Mouse (Mus musculus) myocyte (in vitro differentiated cells): ENCODE data around the gene Nedd9. TPM values are rescaled to one million over a fixed set of nuclear protein-coding genes. Genes with fewer than 3 reads are reported as not detected.

Experiments
- H3K27me3 ChIP-seq: one replicate; pipeline ENCODE4 v1.6.1; 2011; ENCODE audit not compliant: control insufficient read depth, insufficient read depth, insufficient read length
- H3K36me3 ChIP-seq: one replicate; pipeline ENCODE4 v1.6.1; 2011; ENCODE audit not compliant: control insufficient read depth, insufficient read depth
- H3K4me2 ChIP-seq: one replicate; pipeline ENCODE4 v1.6.1; 2011; ENCODE audit warnings: low read depth, control low read depth
- H3K4me3 ChIP-seq: one replicate; pipeline ENCODE4 v1.5.1; 2011; ENCODE audit warnings: mild to moderate bottlenecking, control low read depth, moderate library complexity
- H3K79me2 ChIP-seq: one replicate; pipeline ENCODE4 v1.6.1; 2011; ENCODE audit not compliant: control insufficient read depth, insufficient read depth
- H3ac ChIP-seq: one replicate; pipeline ENCODE4 v1.6.1; 2011; ENCODE audit not compliant: control insufficient read depth, insufficient read length
- CEBPB ChIP-seq: IDR thresholded peaks from 2 replicates; pipeline ENCODE4 v1.6.1; 2011; ENCODE audit warnings: mild to moderate bottlenecking, moderate library complexity; ENCODE audit not compliant: poor library complexity, insufficient read depth, severe bottlenecking
- E2F4 ChIP-seq: IDR thresholded peaks from one replicate; pipeline ENCODE4 v1.6.1; 2011; ENCODE audit warnings: mild to moderate bottlenecking, control low read depth, moderate library complexity; ENCODE audit not compliant: insufficient read depth
- MAX ChIP-seq: IDR thresholded peaks from one replicate; pipeline ENCODE4 v1.6.1; 2011; ENCODE audit warnings: low read depth, mild to moderate bottlenecking, control low read depth
- MYOD1 ChIP-seq, 3 experiments: IDR thresholded peaks; one replicate each; pipeline ENCODE4 v1.6.1; 2011; ENCODE audit warnings: control low read depth in 2 of 3, low read depth in 2 of 3, mild to moderate bottlenecking in 2 of 3, moderate library complexity in 1 of 3; ENCODE audit not compliant: insufficient read length in 2 of 3, control insufficient read depth in 1 of 3
- MYOG ChIP-seq, 3 experiments: IDR thresholded peaks; one replicate each; pipeline ENCODE4 v1.6.1; 2011; ENCODE audit warnings: control low read depth in 2 of 3, low read depth in 2 of 3, mild to moderate bottlenecking in 2 of 3; ENCODE audit not compliant: insufficient read length in 2 of 3, control insufficient read depth in 1 of 3, insufficient read depth in 1 of 3
- POLR2A ChIP-seq: IDR thresholded peaks from one replicate; pipeline ENCODE4 v1.6.1; 2011; ENCODE audit warnings: low read depth, mild to moderate bottlenecking, control low read depth, moderate library complexity; ENCODE audit not compliant: insufficient read length
- POLR2AphosphoS2 ChIP-seq: IDR thresholded peaks from one replicate; pipeline ENCODE4 v1.6.1; 2011; ENCODE audit warnings: low read depth, control low read depth; ENCODE audit not compliant: insufficient read length
- REST ChIP-seq: IDR thresholded peaks from one replicate; pipeline ENCODE4 v1.6.1; 2011; ENCODE audit warnings: mild to moderate bottlenecking, control low read depth, moderate library complexity; ENCODE audit not compliant: insufficient read depth, insufficient read length
- SRF ChIP-seq: IDR thresholded peaks from one replicate; pipeline ENCODE4 v1.6.1; 2011; ENCODE audit warnings: low read depth; ENCODE audit not compliant: control insufficient read depth, insufficient read length
- TCF12 ChIP-seq: IDR thresholded peaks from one replicate; pipeline ENCODE4 v1.6.1; 2011; ENCODE audit warnings: mild to moderate bottlenecking, control low read depth; ENCODE audit not compliant: poor library complexity, insufficient read depth, severe bottlenecking
- TCF3 ChIP-seq: IDR thresholded peaks from one replicate; pipeline ENCODE4 v1.6.1; 2011; ENCODE audit warnings: low read depth, control low read depth; ENCODE audit not compliant: insufficient read length
- USF1 ChIP-seq: IDR thresholded peaks from one replicate; pipeline ENCODE4 v1.6.1; 2011; ENCODE audit warnings: low read depth, mild to moderate bottlenecking, control low read depth, moderate library complexity
- polyA plus RNA-seq: library from polyadenylated mRNA; unstranded; fragments of >200 nt; fragmentation: generic; extraction: Trizol; gene quantifications from one replicate; pipeline ENCODE4 v1.2.1, GENCODE M21; 2012; ENCODE audit warnings: missing spikeins

The Nedd9 gene
- polyA plus RNA-seq, 1 experiment, result 11.6 TPM

GRCm38 (mm10) chr13:41358480-41359180 lies 128.5 kb downstream of the Nedd9 start:
- H3K27me3 ChIP-seq, result no peaks in the 10 kb centered on the region
- peak overlapping the region; percentile 82 for H3K4me2 ChIP-seq
- peak overlapping the region; percentile 87 for H3K4me3 ChIP-seq
- peak overlapping the region; percentile 12 for H3ac ChIP-seq
- peaks cover 49% of the 10 kb centered on the region for H3K79me2 ChIP-seq
- H3K36me3 ChIP-seq, result no peaks in the 10 kb centered on the region
- peak; percentile 99 for TF ChIP-seq POLR2AphosphoS2
- TF ChIP-seq MAX, result no peak
- no peak for TF ChIP-seq E2F4
- TF ChIP-seq MYOG (IDR thresholded peaks at IDR 0.05; ENCODE audit: control insufficient read depth in 1 of 3, insufficient read depth in 1 of 3, insufficient read length in 2 of 3, low read depth in 2 of 3), result peak in 1 of 3 experiments; percentile 23
- TF ChIP-seq TCF12, result no peak
- no peak for TF ChIP-seq CEBPB
- peak; percentile 100 for TF ChIP-seq POLR2A
- TF ChIP-seq MYOD1 (IDR thresholded peaks at IDR 0.05; ENCODE audit: control insufficient read depth in 1 of 3, insufficient read length in 2 of 3, low read depth in 2 of 3), result no peak
- TF ChIP-seq TCF3, result no peak
- no peak for TF ChIP-seq USF1
- TF ChIP-seq SRF, result no peak

GRCm38 (mm10) chr13:41358009-41358408 lies 129.2 kb downstream of the Nedd9 start:
- Histone ChIP-seq H3K79me2 (peaks cover 55% of the 10 kb centered on the region), H3K27me3 (no peaks in the 10 kb centered on the region), H3K4me3 (peak overlapping the region; percentile 87), H3K36me3 (no peaks in the 10 kb centered on the region), H3ac (peak overlapping the region; percentile 12), H3K4me2 (peak overlapping the region; percentile 82)
- no peak for TF ChIP-seq MYOG (IDR thresholded peaks at IDR 0.05; ENCODE audit: control insufficient read depth in 1 of 3, insufficient read depth in 1 of 3, insufficient read length in 2 of 3, low read depth in 2 of 3)
- TF ChIP-seq TCF3, result no peak
- no peak for TF ChIP-seq USF1

GRCm38 (mm10) chr13:41357586-41357985 lies 129.6 kb downstream of the Nedd9 start:
- H3K27me3 ChIP-seq, result no peaks in the 10 kb centered on the region
- peak overlapping the region; percentile 12 for H3ac ChIP-seq
- no peaks in the 10 kb centered on the region for H3K36me3 ChIP-seq
- H3K4me3 ChIP-seq, result peak overlapping the region; percentile 87
- peak overlapping the region; percentile 82 for H3K4me2 ChIP-seq
- peaks cover 60% of the 10 kb centered on the region for H3K79me2 ChIP-seq
- no peak for TF ChIP-seq CEBPB
- no peak for TF ChIP-seq MYOG (IDR thresholded peaks at IDR 0.05; ENCODE audit: control insufficient read depth in 1 of 3, insufficient read depth in 1 of 3, insufficient read length in 2 of 3, low read depth in 2 of 3)
- TF ChIP-seq MYOD1 (IDR thresholded peaks at IDR 0.05; ENCODE audit: control insufficient read depth in 1 of 3, insufficient read length in 2 of 3, low read depth in 2 of 3), result no peak
- no peak for TF ChIP-seq TCF12
- TF ChIP-seq USF1, result no peak
- TF ChIP-seq SRF, result no peak
- TF ChIP-seq REST, result no peak
- no peak for TF ChIP-seq MAX
- no peak for TF ChIP-seq TCF3

GRCm38 (mm10) chr13:41357161-41357560 lies 130.0 kb downstream of the Nedd9 start:
- TF ChIP-seq MAX, result no peak
- TF ChIP-seq SRF, result no peak
- TF ChIP-seq POLR2AphosphoS2, result no peak
- no peak for TF ChIP-seq USF1
- no peak for TF ChIP-seq MYOD1 (IDR thresholded peaks at IDR 0.05; ENCODE audit: control insufficient read depth in 1 of 3, insufficient read length in 2 of 3, low read depth in 2 of 3)
- no peak for TF ChIP-seq REST
- no peak for TF ChIP-seq CEBPB
- no peak for TF ChIP-seq POLR2A
- TF ChIP-seq TCF3, result no peak
- TF ChIP-seq MYOG (IDR thresholded peaks at IDR 0.05; ENCODE audit: control insufficient read depth in 1 of 3, insufficient read depth in 1 of 3, insufficient read length in 2 of 3, low read depth in 2 of 3), result no peak
- TF ChIP-seq TCF12, result no peak
- TF ChIP-seq E2F4, result no peak
- H3K4me3 ChIP-seq, result peak overlapping the region; percentile 87
- peaks cover 64% of the 10 kb centered on the region for H3K79me2 ChIP-seq
- H3ac ChIP-seq, result no peak overlapping the region
- no peaks in the 10 kb centered on the region for H3K36me3 ChIP-seq
- no peaks in the 10 kb centered on the region for H3K27me3 ChIP-seq
- peak overlapping the region; percentile 82 for H3K4me2 ChIP-seq

GRCm38 (mm10) chr13:41355552-41355951 lies 131.6 kb downstream of the Nedd9 start:
- H3K4me2 ChIP-seq, result peak overlapping the region; percentile 82
- H3ac ChIP-seq, result no peak overlapping the region
- TF ChIP-seq SRF (no peak), USF1 (peak; percentile 3)
- peaks cover 80% of the 10 kb centered on the region for H3K79me2 ChIP-seq
- H3K36me3 ChIP-seq, result no peaks in the 10 kb centered on the region
- no peaks in the 10 kb centered on the region for H3K27me3 ChIP-seq
- no peak overlapping the region for H3K4me3 ChIP-seq
